Mouse (Mus musculus) cerebellum, postnatal 4 days (tissue): Measurements from ENCODE around the gene Slc22a23.

Experiments used
- DNase-seq, 2 experiments: peaks; one replicate each; pipeline ENCODE4 v3.0.0; 2022; ENCODE audit warnings: low spot score in 2 of 2, mixed read lengths in 1 of 2

The Slc22a23 gene

DNA sequence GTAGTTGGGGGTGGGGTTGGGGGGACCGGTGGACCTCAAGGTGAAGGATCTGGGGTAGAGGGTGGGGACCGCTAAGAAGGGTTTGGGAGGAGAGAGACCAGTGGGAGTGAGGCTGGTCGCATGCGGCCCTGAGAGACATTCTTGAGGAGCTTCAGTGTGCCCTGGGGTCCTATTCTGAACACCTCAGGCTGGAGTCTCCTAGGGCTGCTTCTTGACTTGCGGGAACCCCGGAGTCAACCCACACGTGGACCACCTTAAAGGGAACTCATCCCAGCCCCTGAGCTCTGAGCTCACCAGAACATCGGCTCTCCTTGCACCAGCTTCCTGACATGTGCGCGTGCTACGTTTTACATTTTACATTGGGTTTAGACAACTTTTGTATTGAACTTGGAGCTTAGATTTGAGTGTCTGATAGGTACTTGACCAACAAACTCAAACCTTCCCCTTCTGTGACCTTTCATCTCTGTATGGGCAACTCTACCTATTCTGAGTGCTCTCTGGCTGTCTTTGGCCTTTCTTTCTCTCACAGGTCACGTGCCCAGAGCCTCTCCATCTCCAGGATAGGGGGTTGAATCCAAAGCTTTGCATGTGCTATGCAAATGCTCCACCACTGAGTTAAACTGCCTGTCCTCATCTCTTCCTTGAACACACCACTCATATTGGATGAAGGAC, 181.5 kb downstream of the Slc22a23 start:
- no peak for DNase-seq

DNA sequence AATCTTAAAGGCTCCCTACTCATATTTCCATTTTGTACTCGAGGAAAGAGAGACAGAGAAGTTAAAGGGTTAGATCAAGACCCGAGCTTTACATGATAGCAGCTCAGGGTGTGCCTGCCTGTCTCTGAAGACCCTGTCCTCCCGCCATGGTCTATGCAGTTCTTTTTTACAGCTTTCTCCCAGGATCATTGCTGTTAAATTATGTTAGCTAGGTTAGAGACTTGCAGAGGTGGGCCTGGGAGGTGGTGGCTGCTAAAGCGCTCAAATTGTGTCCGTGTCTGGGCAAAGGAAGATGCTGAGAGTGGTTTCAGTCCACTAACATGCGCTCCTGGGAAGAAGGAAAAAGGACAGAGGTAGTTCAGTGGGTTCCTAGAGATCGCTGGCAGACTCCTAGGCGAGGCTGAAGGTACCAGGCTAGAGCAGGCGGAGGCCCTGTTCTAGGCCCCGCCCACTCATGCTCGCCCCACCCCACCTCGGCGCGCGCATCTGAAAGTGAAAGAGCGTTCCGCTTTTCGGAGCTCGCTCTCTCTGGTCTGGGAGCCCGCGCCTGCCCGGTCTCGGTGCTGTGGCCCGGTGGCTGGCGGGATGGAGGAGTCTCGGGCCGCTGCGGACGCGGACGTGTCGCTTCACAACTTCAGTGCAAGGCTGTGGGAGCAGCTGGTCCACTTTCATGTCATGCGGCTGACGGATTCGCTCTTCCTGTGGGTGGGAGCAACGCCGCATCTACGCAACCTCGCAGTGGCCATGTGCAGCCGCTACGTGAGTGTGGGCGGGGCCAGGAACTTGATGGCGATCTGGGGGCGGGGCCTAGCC, 182.3 kb downstream of the Slc22a23 start, which contains the start of gene Psmg4:
TSS of gene Psmg4 (plus strand) at position 474 of the 813 bp plus-strand sequence.
- DNase-seq, result peak; percentile 85 to 92

DNA sequence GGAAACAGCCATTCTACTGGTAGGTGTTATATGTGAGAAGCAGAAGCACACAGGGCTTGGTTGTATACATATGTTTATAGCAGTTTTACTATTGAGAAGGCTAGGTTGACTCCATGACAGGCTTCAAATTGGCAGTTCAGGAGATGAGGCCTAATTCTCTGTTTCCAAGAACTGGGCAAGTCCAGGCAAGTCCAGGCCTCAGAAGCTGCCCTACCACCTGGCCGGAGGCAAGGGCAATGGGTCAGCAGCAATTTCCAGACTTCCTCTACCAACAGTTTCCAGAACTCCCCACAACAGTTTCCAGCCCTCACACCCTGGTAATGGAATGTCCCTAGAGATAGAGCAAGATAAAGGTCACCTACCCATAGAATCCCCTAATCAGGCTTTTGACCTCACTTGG, 185.1 kb downstream of the Slc22a23 start:
- no peak for DNase-seq

DNA sequence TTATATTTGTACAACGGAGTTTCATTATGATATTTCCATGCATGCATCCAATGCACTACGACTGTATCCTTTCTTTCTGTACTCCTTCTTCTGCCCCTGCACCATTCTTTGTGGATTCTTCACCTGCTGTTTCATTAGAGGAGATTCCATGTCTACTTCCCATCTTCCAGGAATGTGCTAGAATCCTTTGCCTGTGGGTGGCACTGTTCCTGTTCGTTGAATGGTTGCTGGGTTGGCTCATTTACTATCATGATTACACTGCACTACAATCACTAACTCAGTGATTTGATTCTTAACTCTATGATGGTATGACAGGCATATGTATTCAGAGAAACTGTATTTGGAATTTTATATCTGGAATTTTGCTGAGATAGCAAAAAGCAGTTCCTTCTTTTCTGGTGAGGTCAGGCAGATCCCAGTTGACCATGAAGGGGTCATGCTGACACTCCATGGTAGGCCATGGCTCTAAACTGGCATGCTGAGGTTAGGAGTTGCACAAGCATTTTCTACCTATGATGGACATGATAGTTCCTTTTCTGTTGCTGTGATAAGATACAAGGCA, 187.3 kb downstream of the Slc22a23 start:
- DNase-seq, result no peak

DNA sequence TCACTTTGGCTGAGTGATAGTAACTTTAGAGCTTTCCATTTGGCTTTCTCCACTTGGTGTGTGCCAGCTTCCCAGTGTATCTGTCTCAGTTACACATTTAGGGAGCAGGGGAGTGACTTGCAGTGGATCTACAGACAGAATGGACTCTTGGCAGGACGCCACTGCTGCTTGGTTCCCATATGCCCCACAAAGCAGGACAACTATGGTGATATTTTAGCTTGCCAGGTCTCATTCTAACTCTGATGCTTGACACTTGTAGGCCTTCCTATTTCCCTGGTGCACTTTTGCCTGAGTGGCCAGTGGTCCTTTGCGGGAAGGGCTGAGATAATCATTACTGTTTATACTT, 188.2 kb downstream of the Slc22a23 start:
- peak in 1 of 2 experiments; percentile 64 for DNase-seq

DNA sequence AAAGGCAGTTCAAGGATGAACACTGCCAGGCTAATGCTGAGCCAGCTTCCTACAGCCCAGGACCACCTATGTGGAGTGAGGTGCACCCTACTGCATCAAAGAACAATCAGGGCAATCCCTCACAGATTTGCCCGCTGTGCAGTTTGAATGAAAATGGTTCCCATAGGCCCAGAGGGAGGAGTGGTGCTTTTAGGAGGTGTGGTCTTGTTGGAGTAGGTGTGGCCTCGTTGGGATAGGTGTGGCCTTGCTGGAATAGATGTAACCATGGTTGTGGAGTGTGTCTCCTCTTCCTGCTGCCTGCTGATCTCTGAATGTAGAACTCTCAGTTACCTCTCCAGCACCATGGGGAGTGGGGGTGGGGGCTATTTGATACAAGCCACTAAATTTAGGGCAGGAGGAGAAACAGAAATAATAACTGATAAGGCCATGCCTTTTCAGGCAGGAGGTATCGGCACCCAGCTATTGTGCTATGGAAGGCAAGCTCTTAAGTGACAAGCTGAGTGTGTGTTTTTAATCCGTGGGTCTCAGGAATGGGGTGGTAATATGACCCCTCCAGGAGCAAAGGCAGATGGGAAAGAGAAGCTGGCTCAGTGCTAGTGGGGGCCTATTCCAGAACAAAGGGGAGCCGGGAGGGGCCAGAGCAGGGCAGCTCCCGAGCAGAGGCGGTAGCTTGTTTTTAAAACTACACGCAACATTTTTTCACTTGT, 188.7 kb downstream of the Slc22a23 start:
- no peak for DNase-seq

DNA sequence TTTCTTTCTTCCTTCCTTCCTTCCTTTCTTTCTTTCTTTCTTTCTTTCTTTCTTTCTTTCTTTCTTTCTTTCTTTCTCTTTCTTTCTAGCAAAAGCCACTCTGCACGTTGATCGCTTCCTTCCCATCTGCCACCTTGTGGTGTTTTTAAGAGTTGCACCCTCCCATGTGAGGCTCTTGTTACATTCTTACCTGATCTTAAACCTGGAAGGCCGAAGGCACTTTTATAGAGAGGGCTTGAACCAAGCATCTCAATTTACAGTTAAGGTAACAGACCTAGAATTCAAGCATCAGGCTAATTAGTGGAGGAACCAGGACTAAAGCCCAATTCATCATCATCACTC, 190.1 kb downstream of the Slc22a23 start:
- DNase-seq, result peak in 1 of 2 experiments; percentile 79

DNA sequence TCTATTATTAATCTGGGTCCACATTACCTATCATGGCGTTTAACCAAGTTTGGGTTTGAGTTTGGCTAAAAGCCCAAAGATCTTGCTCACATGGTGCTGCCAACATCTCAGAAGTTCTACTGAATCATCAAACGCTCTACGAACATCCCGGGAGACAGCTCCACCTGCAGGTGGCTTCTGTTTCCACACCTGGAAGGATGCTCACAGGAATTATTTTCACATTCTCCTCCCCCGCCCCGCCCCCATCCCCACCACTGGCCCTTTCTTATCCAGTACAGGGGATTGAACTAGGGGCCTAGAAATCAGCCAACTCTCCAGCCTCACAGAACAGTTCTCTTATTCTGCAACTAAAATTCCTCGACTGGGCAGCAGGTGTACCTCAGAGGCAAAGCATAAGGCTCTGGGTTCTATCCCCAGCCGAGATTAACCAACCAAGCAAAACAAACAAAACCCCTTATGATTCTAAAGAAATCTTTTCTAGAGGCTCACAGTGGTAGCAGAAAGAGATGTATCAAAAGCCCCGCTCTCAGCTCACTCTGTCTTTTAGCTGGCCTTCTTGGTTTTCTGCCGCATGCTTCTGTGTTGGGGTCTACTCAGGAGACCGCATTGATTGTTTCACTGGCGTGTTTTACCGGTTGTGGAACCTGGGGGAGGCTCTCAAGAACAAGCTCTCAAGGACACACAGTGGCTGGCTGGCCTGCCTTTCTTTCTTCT, 190.6 kb downstream of the Slc22a23 start:
- DNase-seq, result peak; percentile 55 to 85

DNA sequence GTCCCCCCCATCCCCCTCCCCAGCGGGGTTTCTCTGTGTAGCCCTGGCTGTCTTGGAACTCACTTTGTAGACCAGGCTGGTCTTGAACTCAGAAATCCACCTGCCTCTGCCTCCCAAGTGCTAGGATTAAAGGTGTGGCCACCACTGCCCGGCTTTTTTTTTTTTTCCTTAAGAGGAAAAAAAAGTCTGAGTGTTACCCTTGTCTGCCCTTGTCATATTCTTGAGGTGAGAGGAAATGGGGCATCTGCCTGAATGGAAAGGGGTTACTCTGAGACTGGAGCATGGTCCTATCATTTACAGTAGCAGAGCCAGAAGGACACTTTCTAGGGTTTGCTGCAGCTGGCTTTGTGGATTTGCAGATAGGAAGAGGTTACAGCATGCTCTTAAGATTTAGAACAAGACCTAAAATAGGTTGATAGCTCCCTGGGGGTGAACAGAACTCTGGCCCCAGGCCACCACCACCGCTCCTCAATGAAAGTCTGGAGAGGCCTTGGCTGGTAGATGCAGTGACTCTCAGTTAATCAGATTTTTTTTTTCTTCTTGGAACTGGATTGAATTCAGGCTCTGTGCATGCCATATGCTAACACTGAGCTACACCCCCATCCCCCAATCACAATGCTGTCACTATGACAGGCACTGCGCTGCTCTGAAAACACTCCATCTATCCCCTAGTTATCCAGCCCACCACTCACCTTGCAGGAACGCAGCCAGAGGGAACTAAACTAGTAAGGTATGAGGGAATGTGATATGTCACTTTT, 191.5 kb downstream of the Slc22a23 start:
- DNase-seq, result no peak

DNA sequence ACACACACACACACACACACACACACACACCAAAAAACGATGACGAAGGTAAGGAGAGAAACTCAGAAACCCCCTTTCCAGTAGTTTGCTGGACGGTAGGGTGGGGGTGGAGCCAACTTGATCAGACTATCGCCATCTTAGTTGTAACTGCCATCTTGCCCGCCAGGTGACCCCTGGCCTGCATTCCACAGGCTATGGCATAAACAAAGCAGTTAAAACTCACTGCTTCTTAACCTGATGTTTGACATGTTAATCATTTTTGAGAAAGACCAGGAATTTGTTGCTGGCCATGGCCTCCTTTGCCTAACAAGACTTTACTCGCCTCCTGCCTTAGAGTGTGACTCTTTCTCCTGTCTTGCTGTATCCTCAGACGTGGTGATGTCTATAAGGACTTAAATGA, 192.3 kb downstream of the Slc22a23 start:
- DNase-seq, result peak in 1 of 2 experiments; percentile 11

DNA sequence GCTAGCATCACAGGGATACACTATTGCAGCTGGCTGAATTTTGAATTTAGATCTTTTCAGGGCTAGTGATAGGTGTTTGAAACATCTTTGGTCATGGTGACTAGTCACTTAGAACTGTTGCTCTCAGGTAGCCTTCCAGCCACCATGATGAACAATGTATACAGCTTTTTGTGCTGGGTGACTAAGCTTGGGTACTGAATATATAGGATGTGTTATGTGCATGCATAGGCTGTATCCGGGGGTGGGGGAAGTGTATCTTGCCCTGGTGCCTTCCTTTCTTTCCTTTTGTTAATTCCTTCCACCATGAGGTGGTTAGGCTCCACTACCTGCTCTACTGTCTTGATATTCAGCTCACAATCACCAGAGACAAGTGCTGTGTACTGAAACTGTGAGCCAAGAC, 193.6 kb downstream of the Slc22a23 start:
- no peak for DNase-seq

DNA sequence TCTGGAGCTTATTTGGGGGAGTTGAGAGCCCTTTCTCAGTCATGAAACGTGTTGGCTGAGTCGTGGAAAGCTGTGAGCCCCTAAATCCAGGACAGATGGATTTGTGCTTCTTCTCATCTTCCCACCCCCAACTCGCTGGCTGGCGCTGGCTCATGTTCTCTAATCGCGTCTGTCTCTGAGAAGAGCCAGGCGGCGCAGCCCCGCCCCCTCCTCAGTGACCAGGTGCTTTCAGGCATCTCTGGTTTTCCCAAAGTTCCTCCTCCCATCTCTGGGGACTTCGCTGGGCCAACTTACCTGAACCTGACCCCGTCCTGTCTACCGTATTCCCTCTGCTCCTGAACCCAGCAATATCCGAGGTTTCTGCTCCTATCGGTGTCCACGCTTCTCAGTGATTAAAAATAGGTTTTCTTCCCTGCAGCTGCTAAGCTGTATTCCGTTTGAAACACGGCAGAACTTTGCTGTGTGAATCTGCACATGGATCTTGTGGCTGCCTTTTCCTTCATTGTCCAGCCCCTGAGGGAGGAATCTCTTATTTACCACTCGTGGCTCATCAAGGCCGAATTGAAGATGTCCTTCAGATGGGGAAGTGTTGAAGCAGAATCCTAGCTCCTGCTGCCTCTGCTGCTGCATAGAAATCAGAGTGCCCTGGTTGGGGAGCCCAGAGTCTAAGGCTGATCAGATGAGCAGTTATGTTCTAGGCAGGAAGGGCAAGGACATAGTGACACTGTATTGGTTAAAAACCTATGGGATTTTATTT, 194.5 kb downstream of the Slc22a23 start:
- DNase-seq, result peak; percentile 26 to 68

DNA sequence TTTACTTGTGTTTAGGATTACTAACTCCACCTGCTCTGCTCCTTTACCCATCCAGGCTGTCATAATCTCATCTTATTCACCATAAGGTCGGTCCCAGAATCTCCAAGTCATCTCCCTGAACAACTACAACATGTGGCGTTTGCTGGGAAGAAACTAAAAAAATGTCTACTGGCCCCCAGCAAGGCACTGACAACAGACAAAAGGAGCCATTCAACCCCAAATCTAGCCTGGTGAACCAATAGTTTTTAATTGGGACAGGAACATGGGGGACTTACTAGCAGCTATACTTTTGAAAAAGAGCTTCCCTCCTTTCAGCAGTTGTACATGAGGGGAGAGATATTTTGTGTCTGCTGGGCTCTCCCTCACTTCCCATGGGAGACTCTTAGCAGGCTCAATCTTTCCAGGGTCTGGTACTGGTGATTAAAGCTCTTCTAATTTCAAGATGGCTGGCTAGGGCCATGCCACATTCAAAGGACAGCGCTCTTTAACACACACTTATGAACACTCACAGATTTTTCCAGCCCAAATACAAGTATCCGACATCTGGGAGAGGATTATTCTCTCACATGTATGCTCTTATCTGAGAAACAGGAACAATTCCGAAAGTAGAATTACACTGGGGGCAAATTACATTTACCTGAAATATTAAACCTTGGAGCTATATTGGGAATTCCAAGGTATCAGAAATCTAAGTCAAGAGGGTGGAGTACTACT, 195.4 kb downstream of the Slc22a23 start:
- DNase-seq, result no peak

DNA sequence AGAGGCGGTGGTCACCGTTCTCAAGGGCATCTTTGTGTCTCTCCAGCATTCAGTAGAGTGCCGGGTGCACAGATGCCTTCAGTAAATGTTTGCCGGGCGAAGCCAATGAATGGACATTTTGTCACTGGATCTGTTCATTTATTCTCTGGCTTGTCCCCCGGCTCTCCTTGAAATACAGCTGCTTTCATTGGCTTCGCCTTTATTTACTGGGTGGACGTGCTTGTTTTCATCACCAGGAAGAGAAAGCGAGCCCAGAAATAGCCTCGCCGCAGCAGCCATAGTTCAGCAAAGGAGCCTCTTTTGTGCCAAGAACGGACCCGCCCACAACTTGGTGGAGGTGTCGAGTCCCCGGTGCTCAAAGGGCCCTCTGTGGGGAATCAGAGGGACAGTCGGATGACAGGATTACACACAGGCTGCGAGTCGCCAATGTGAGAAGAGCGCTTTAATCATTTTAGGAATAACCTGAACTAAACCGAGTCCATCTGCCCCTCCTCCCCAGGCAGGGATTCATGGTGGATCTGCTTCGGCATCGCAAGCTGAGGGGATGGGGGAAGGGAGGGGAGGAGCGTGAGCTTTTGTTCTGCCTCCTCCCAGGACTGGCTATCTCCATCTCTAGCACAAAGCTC, 196.1 kb downstream of the Slc22a23 start:
- DNase-seq, result peak; percentile 49 to 73

DNA sequence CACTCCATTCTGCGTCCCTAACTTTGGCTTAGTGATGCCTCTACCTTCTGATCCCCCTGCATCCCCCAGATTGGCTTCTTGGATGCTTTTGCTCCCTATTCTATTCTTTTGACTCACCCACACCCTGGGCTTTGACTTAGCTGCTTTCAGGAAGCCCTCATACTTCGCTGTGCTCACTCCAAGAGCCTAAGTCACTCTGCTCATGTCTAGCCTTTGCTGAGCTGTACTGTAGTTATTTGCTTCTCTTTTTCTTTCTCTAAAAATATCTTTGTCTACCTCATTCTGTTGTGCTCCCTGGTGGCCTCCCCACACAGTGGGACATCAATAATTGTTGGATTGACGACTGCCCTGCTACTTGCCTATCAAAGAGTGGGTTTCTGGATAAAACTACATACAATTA, 196.8 kb downstream of the Slc22a23 start:
- DNase-seq, result no peak

DNA sequence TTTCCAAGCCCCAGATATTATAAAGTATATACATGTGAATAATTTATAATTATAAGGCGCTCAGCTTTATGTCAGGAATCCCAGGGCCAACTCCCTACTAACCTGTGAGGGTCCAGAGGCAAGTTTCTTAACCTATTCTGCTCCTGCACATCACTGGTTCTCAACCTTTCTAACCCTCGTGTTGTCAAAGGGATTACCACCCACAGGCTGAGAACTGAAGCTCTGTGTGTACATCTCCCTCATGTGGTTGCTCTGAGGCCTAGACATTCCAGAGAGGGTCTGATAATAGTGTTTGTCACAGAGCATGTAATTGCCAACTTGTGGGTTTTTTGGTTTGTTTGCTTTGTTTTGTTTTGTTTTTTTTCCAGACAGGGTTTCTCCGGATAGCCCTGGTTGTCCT, 198.1 kb downstream of the Slc22a23 start:
- DNase-seq, result no peak

DNA sequence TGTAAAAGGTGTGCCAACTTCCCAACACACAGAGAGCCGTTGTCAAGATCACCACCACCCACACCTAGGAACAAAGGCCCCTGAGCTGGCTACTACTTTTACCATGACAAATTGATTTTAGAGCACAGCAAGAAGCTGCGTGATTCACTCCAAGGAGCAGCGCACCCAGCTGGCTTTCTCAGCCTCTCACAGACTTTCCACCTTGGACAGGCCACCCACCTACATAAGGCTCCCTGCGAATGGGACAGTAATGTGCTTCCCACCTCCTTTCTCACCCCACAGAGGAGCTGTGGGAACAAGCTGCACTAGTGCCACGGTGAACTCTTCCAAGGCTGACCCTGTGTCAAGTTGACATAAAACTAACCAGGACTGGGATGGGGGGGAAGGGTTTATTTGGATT, 201.6 kb downstream of the Slc22a23 start:
- no peak for DNase-seq

DNA sequence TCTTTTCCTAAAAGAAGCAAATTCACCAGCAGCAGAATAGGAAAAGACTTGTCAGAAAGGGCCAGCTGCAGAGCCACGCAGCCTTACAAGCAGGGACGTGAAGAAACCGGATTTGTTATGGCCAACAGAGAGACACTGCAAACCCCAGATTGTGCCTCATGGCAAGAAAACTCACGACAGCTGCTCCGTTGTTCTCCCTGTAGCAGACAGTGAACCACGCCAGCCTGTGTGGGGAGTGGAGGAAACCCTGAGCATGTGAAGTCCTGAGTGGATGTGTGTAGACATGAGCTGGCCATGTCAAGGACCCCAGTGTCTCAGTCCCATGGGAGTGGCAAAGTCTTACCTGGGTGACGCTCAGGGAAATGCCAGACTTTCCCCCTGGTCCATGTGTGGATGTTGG, 208.4 kb downstream of the Slc22a23 start:
- peak in 1 of 2 experiments; percentile 60 for DNase-seq

DNA sequence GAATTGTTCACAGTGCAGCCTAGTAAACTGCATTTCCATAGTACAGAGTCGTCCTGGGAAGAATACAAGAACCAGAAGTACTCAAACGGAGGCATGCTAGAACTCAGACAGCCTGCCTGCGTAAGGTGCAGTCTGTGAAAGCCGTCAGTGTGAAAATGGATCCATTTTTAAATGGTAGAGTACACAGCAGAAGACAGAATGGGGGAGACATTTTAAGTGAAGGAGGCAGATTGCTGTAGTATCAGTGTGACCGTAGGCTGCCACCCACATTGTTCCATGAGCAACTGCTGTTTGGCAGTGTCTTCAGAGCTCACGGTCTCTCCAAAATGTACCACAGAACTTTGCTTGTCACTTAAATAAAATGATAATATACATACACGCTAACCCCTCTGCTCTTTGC, 210.7 kb downstream of the Slc22a23 start:
- DNase-seq, result no peak
